Mouse (Mus musculus) urinary bladder, postnatal 36 days (tissue): Measurements from ENCODE around the gene Tbx2.

Experiments used
- DNase-seq, 2 experiments: peaks; one replicate each; pipeline ENCODE4 v3.0.0; 2022; ENCODE audit warnings: low spot score in 2 of 2, mixed read lengths in 1 of 2

Gene Tbx2

DNA sequence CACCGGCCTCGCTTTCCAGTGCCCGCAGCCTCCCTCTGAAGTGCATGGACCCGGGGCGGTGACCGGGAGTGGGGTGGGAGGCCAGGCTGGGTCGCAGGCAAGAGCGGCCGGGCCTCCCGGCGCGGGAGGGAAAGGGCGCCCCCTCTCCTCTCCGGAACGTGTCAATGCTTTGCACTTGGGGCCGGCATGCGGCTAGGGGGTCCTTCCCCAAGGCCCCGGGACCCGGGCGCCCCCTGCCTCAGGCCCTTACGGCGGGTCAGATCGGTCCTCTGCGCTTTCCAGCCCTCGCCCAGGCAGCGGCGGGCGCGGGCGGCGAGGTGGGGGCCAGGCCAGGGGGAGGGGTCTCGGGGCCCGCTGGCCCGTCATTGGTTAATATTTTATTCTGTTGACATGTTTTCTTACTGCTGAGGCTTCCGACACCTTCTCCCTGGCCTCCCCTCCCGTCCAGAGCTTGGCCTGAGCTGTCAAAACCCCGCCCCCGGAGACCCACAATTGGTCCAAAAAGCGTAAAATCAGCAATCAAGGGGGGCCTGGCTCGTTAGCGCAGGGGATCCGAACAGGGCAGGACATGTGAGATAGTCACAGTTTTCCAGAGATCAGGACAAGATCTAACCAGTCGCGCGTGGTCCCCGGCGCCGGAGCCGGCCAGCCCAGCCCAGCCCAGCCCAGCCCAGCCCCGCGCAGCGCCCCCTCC lies at the start of gene Tbx2:
Gene Tbx2, plus strand, starts transcription at position 321 of the 694 bp plus-strand sequence.
- DNase-seq, result peak; percentile 91 to 92

GRCm38 (mm10) chr11:85786113-85786718 lies 46.1 kb upstream of the Tbx2 start:
- DNase-seq, result no peak

GRCm38 (mm10) chr11:85789750-85790149 lies 42.6 kb upstream of the Tbx2 start:
- peak in 1 of 2 experiments; percentile 39 for DNase-seq

DNA sequence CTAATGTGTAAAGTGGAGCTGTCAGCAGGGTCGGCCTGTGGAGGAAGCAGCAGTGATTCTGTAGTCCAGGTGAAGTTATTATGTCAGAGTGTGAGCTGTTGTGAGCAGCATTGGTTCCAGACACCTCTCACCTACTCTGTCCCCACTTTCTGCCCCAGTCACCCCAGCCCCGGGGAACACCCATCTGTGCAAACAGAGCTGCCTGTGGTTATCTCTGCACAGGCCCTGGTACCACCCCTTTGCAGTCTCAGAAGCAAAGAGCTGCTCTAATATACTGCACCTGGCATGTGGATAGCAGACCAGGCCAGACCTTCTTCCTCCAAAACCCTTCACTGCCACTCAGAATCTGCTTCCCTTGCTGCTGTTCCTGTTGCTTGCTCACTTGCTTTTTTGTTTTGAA lies 42.1 kb upstream of the Tbx2 start:
- peak in 1 of 2 experiments; percentile 32 for DNase-seq

GRCm38 (mm10) chr11:85791212-85791611 lies 41.1 kb upstream of the Tbx2 start:
- DNase-seq, result peak; percentile 62 to 75

DNA sequence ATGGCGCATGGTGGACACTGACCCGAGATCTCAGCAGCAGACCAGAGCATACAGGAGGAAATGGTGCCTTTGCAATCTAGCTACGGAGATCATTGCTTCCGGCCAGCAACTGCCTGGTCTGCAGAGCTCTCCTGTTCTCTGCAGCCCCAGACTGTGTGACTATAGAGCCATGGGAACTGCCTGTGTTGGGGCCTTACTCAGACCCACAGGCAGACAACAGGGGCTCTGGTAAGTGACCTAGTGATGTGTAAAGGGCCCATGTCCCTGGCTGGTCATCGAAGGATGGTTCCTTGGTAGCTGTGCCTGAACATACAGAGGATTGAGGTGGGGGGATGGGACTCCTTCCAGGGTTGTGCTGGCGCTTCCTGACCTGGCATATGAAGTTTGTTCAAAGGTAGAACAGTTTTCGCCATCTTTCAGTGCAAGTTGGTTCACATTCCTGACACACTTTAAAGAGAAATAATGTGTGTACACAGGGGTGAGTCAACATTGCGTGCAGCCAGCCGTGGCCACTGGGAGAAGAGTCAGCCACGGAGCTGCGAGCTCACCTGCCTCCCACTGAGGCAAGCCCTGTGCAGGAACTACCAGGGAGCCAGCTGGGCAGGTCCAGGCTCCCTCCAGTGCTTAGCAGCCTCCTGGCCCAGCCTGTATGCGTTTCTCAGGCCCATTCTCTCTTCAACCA lies 39.7 kb upstream of the Tbx2 start:
- DNase-seq, result peak; percentile 63 to 78

DNA sequence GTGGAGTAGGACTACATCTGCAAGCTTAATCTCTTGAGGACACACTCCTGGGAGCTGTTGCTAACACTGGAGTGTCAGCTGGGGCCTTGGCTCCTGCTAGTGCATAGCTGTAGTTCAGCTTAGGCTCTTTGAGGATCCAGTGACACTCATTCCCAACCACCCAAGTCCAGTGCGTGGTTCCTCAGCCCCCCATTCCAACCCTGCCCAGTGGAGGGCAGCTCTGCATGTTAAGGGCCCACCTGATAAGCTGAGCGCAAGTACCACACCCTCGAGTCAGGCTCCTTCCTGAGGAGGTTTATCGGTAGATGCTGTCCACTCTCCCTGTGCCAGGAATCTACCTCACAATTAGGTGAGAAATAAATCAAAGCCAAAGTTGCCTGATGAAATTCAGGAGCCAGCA lies 32.9 kb upstream of the Tbx2 start:
- DNase-seq, result no peak

- DNase-seq, result no peak
Observed at GRCm38 (mm10) chr11:85799856-85800255, 32.5 kb upstream of the Tbx2 start.

DNA sequence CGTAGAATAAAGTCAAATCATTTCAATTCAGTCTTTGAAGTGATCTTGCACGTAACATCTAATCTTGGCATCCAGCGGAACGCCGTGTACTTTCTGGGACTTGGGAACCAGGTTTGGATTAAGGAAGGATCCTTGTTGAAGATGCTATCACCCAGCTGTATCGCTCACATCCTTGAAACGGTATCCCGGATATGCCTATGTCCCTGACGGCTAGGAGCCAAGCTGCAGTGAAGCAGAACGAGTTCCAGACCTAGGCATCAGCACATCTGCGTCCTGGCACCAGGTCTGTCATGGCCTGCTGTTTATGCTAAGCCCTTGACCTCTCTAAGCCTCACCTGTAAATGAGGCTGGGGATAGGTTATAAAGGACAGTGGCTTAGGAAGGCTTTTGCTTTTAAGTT lies 32.0 kb upstream of the Tbx2 start:
- no peak for DNase-seq

- no peak for DNase-seq
Observed at GRCm38 (mm10) chr11:85804048-85804447, 28.3 kb upstream of the Tbx2 start.

- DNase-seq, result no peak
Observed at GRCm38 (mm10) chr11:85805779-85806178, 26.6 kb upstream of the Tbx2 start.

DNA sequence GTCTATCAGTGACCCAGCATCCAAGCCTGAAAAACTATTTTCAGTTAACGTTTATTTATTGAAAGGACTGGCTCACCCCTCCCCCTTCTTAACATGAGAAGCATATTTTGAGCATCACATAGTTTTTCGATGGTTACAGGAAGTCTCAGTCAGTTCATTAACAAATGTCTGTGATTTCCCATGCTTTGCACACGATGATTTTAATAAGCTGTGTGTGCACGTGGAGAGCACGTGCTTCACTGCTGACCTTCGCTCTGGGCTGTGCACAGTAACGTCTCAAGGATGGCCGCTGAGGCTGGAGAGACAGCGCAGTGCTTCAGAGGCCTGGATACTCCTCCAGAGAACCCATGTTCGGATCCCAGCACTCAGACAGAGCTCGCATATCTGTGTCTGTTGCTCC lies 25.0 kb upstream of the Tbx2 start:
- DNase-seq, result no peak

DNA sequence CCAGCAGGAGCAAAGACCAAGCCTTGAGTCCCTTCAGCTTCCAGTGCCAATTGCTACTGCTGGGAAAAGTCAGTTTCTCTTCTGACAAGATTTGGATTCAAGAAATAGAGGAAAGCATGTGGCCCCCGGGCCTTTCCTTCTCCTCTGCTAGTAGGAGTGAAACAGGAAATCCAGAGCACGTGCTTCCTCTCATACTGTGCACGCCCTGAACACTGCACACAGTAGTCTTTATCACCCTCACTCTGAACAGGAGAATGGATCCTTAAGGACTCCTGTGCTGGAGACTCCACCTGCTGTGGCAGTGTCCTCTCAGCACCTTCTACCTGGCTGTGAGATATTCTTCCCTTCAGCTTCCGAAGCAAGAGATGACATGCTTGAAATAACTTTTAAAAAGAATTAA lies 21.1 kb upstream of the Tbx2 start:
- no peak for DNase-seq

- no peak for DNase-seq
Observed at GRCm38 (mm10) chr11:85811676-85812075, 20.7 kb upstream of the Tbx2 start.

- DNase-seq, result no peak
Observed at GRCm38 (mm10) chr11:85812201-85812966, 20.0 kb upstream of the Tbx2 start.

GRCm38 (mm10) chr11:85814678-85815077 lies 17.7 kb upstream of the Tbx2 start:
- no peak for DNase-seq

DNA sequence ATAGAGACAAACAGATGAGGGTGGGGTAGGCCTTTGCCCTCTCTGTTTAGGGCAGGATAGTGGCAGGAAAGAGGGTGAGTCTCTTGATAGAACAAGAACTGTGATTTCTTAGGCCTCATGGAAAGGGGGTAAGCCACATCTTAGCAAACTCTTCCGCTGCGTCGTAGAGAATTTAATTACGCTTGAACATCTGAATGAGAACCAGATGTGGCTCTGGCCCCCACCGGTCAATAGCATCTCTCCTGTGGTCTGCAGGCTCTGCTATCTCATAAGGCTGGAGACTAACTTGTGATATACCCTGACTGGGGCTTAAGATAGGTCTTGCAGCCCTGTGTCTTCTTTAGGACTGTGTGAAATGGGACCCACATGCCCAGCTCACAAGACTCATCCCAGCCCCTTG lies 15.9 kb upstream of the Tbx2 start:
- DNase-seq, result no peak

DNA sequence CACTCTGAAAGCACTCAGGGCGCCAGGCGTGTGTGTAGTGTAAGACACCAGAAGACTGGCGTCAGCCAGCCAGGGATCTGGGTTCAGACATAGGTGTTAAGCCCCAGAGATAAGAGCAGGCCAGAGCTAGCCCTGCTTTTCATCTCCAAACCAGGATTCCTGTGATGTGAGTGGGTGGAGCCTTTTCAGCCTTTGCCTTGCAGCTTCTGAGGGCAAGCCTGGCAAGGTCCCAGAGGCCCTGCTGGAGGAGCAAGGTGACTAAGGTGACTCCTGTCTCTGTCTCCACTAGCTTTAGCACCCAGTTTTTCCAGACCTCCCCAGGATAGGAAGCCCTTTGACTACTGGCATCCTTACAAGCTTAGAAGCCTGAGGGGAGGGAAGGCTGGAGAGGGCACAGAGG lies 13.9 kb upstream of the Tbx2 start:
- DNase-seq, result no peak

DNA sequence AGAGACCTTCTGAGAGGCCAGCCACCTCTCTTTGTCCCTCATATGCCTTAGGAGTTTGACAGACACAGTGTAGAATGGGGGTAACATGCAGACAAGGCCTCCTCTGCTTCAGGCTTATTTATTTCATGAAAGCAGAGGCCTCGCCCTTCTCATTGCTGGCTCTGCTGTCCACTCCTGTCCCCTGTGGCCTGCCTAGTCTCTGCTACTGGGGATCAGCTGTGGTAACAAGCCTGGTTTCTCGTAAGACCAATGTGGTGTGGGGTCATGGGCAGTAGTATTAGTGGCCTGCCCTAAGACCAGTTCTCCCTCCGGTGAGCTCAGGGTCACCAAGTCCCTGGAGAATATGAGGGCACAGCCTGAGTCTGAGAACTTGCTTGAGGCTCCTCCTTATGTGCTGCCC lies 11.4 kb upstream of the Tbx2 start:
- no peak for DNase-seq

DNA sequence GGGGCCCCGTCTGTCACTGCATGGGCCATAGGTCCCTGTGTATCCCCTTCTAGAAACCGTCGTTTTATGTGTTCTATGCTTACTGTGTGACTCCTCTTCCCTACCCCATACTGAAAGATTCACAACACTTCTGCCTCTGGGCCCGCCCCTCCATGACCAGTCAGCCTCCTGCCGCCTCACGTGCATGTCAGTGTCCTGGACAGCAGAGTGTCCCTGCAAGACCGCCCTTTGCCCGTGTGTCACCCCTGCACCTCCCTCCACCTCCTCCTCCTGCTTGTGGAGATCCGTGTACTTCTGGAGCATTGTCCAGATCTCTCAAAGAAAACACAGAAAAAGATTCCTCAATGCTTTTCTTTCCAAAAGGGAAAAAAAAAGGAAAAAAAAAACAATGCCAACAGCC lies 10.7 kb upstream of the Tbx2 start:
- DNase-seq, result no peak

- DNase-seq, result peak; percentile 83 to 91
Observed at GRCm38 (mm10) chr11:85823181-85823580, 9.2 kb upstream of the Tbx2 start.

- peak in 1 of 2 experiments; percentile 5 for DNase-seq
Observed at GRCm38 (mm10) chr11:85823794-85824193, 8.6 kb upstream of the Tbx2 start.
